Mouse (Mus musculus) left cerebral cortex, postnatal 36 days (tissue): ENCODE data around the gene Nbea. TPM values are rescaled to one million over a fixed set of nuclear protein-coding genes. Genes with fewer than 3 reads are reported as not detected.

Experiments used
- DNase-seq, 2 experiments: peaks; one replicate each; pipeline ENCODE4 v3.0.0; 2021 to 2022; ENCODE audit warnings: low spot score in 2 of 2, mixed read lengths in 1 of 2
- intact Hi-C: fragments of 180-260 bp; cut with DNase I; formaldehyde crosslinking; loops from one replicate; pipeline ENCODE4 v1.15.1; 2025
- total RNA-seq, 2 experiments: library from RNA; stranded (reverse); gene quantifications; 2 replicates each; pipeline ENCODE4 v1.2.3; 2021

The Nbea gene
- total RNA-seq, 2 experiments from 2014 or later = 175 to 187 TPM

DNA sequence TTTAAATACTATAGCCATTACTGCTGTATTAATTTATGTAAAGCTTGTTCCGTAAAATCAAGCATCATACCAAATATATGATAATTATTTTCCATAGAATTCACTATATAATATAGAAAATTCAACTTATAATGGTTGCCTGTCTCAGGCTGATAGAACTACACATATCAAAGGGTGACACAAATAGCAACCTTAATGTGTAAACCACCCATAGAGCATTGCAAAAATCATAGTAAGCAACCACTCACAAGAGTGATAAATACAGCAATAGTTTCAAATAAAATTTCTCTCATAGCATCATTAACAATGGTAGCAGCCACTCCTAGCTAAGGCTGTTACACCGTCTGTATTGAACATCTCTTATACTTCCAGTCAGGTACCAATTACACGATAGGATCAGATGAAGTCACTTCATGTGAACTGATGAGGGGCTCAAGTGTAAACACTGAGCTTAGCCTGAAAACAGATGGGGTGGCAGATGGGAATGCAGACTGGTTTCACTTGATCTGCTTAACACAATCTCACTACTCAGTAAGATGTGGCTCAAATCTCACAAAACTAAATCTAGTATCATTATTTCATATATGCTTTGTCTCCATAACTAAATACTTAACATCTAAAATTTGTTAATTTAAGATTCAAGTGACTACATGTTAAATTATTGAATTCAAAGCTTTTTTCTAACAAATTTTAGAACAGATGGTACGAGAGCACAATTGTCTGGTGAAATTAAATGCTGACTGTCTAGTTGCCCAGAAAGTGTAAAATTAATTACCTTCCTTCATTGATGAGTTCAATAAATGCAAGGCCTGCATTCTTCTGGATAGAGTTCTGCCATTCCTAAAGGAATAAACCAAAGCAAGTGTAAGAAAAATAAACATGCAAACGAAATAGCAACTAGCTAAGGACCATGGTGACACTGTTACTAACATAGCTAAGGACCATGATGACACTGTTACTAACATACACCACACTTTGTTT, 310.3 kb downstream of the Nbea start:
- no peak for DNase-seq
- intact Hi-C loops = no loop called here

DNA sequence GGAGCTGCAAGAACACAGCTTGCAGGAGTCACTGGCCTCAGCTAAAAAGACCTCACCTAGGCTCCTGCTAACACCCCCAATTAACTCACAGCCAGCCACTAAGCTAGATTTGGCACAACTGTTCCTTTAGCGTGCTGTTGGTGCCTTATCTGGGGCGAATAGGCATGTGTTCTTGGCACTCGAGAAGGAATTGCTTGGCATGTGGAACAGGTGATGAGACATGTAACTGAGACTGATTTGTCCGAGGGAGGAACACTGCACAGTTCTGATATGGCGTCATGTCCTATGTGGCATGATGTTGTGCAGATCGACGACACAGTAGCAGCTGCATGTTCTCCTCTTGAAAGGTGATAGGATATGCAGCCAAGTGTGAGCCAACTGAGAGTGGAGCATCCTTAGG, 331.0 kb downstream of the Nbea start:
- DNase-seq = no peak
- intact Hi-C loops = no loop called here

GRCm38 (mm10) chr3:55847115-55847514, 336.4 kb downstream of the Nbea start:
- intact Hi-C loops = no loop called here
- DNase-seq = no peak

- no peak for DNase-seq
- intact Hi-C loops = no loop called here
These were observed 346.3 kb downstream of the Nbea start for GRCm38 (mm10) chr3:55837188-55837587.

DNA sequence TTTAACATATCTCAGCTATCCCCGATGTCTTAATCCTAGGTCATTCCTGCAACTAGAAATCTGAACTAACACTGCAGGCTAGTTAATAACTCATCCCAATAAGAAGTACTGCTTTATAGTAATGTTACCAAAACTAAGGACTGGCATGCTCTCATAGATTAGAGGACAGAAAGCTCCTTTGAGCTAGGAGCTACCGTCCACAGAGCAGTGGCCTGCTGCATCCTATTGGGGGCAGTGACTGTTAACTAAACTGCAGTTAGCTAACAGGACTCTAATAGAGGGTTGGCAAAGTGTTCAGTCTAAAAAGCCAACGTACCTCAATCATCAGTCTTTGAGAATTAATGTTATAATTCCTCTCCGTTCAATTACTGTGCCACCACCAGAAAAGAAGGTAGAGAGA, 348.3 kb downstream of the Nbea start:
- intact Hi-C loops = no loop called here
- no peak for DNase-seq

- DNase-seq = no peak
- intact Hi-C loops = no loop called here
These were observed 353.3 kb downstream of the Nbea start for GRCm38 (mm10) chr3:55830226-55830625.

GRCm38 (mm10) chr3:55828481-55829256, 354.8 kb downstream of the Nbea start:
- intact Hi-C loops = no loop called here
- DNase-seq = no peak

- intact Hi-C loops = no loop called here
- DNase-seq = no peak
These were observed 358.6 kb downstream of the Nbea start for GRCm38 (mm10) chr3:55824864-55825263.

DNA sequence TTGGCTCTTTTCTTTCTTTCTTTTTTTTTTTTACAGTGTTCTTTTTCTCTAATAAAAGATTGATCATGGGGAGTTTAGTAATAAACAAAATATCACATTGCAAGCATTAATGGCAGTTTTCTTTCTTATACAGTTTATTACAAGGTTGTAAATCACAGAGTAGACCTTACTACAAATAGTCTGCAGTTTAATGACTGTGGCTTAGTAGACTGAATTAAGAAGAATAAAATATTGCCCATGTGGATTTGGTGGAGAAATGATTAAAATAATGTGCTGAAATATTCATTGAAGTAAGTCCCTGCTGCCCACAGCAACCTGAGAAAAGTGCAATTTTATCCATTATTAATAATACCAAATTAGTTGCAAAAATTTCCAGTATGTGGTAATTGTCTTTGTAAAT, 363.9 kb downstream of the Nbea start:
- intact Hi-C loops = no loop called here
- DNase-seq = no peak

DNA sequence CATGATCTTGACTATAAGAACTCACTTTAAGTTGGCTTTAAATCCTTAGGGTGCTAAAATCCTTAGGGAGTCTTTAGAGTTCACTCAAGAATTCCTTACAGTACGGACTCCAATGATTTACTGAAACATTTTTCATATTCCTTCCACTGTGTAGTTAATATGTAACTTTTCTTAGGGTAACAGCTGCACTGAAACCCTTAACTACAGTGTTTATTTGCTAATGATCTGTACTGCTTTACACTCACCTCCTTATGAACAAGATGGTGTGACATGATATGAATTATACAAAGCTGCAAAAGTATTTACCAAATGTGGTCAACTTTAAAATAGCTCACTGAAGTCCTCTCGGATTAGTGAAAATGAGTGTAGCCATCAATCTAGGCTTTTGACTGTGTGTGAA, 365.4 kb downstream of the Nbea start:
- intact Hi-C loops = no loop called here
- DNase-seq = no peak

DNA sequence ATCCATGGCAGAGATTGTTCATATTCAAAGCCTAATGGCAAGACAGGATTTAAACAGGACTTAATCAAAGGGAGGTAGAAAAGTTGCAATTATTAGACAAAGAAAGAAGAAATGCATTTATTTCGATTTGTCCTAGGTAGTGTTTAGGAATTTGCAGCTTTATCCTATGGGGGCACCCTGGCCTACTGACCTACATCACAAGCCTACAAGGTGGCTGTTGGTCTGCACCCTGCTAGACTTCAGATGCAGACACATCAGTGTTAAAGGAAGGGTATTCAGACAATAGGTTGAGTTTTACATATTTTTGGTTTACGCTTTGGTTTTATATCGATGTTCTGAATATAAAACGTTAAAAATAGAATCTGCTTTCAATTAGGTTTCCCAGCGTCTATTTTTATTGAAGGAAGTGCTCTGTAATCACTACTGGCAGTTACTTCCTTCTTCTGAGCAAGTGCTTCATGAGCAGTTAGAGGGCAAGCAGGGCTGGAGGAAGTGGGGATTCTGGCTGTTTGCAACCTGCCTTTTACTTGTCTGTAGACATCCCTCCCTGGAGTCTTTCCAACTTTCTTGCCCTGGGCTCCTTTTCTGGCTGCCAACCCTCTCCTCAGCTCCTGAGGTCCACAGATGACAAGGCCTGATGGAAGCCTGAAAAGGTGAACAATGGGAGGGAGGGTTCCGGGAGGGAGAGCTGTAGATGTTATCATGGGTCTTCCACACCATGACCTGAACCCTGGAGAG, 366.7 kb downstream of the Nbea start:
- no peak for DNase-seq
- intact Hi-C loops = no loop called here

GRCm38 (mm10) chr3:55816096-55816495, 367.4 kb downstream of the Nbea start:
- DNase-seq = no peak
- intact Hi-C loops = no loop called here

DNA sequence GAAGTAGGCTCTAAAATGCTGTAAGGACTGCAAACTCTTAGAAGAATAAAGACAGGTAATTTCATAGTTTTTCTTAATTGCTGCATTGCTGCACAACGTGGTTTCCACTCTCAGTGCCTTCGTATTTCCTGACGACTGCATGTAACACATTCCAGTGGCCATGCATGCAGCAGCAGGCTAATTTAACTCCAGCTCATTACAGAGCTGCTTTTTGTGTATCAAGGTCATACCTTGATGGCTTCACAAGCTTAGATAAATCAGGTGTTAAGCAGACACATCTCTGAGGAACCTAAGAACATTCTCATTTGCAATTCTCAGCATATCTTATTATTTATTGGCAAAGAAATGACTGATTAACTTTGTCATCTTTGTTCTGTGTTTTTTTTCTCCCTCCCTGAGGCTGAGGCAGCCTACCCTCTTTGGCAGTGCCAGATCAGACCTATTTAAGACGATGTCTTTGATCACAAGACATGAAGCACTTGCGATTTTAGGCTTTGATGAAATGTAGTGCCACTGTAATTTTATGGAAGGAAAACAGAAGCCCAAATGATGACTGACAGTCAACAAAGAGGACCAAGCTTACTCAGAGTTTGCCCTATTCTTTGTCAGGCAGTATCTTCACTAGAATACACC, 368.4 kb downstream of the Nbea start:
- intact Hi-C loops = no loop called here
- no peak for DNase-seq

DNA sequence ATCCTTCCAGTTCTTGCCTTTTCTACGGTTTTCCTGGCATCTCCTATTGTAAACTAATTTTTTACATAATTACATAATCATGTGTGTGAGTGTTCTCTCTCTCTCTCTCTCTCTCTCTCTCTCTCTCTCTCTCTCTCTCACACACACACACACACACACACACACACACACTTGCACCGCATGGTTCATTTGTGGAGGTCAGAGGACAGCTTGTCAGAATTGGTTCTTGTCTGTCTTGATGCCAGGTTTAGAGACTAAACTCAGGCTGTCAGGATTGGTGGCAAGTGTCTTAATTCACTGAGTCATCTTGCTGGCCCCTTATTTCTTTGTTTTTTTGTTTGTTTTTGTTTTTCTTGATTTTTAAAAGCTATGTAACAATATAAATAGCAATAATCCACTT, 388.7 kb downstream of the Nbea start:
- intact Hi-C loops = no loop called here
- DNase-seq = no peak

DNA sequence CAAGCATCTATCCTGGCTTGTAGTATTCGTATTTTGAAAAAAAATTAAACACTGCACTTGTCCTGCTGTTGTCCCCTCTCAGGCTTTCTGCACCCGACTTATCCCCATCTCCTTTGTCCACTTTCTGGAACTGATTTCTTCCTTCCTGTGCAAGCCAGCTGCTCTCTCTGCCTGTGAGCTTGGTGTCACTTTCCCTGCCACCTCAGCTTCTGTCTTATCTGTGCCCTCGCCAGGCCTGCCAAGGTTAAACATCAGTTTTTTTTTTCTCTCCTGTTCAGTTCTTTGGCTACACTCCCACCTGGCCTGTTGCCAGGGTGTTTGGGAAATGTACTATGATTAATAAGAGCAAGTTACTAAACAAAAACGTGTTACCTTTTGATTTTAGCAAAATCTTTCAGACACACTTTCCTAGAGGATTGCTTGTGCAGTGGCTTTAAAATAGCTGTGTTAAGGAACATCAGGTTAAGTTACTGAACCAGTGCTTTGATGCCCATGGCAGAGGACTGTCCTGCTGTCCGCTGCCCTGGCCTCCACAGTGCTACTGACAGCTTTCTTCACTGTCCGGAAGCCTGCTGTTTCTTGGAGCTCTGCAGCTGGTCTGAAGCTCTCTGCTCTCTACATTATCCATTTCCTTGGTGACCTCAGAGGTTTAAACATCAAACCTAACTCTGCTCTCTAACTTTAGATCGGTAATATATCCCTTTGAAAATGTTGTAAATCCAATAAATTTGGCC, 389.5 kb downstream of the Nbea start:
- intact Hi-C loops = no loop called here
- no peak for DNase-seq

GRCm38 (mm10) chr3:55792251-55792650, 391.2 kb downstream of the Nbea start:
- DNase-seq = no peak

GRCm38 (mm10) chr3:55790609-55791008, 392.9 kb downstream of the Nbea start:
- intact Hi-C loops = no loop called here
- DNase-seq = no peak

More at GRCm38 (mm10) chr3:55792251-55792650, 391.2 kb downstream of the Nbea start:
- intact Hi-C loops = no loop called here

DNA sequence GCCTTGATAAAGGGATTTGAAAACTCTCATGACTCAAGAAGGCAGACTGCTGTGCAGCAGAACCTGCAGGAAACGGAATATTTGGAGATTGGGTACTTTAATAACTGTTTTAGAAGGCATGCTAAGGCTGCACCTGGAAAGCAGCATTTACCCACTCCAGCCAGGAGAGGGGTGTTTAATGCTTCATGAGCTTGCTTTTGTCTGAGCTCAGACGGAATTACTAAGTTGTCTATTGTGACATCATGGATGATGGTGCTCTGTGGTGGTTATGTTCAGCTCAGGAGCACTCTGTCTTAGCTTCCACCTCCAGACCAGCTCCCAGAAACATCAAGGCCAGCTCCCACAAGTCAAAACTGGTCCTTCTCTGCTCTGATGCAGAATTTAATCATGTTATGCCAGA, 393.6 kb downstream of the Nbea start:
- DNase-seq = no peak
- intact Hi-C loops = no loop called here

DNA sequence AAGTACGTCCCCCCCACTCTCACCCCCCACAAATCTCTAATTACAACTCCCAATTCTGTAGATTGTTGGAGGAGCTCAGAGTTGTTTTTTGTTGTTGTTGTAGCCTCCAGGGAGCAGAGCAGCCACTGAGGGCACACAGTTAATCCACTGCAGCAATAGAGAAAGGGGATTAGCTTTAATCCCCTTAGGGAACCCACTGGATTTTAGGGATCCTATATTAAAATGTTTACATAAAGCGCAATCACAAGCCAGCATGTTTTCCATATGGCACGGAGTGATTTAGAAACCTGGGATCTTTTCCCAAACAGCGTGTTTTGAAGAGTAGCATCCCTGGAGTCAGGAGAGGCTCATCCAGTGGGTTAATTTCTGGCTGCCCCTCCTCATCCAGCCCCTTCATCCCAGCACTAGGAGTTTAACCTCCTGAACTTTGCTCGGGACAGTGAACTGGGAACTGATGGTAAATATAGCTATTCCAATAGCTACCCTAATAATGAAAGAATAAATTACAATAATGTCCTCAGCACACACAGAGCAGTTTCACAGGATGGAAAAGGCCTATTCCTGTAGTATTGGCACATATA, 394.8 kb downstream of the Nbea start:
- no peak for DNase-seq
- intact Hi-C loops = no loop called here
